Mouse (Mus musculus) kidney, adult 11 months (tissue): ENCODE measurements around the gene 1700025G04Rik.

Source experiments
- DNase-seq: peaks from one replicate; pipeline ENCODE4 v3.0.0; 2022

The 1700025G04Rik gene

GRCm38 (mm10) chr1:151955866-151956265 is 134.1 kb downstream of the 1700025G04Rik start:
- DNase-seq, result no peak

GRCm38 (mm10) chr1:151953563-151953962 is 136.4 kb downstream of the 1700025G04Rik start:
- peak; percentile 24 for DNase-seq

GRCm38 (mm10) chr1:151948065-151948464 is 141.9 kb downstream of the 1700025G04Rik start:
- DNase-seq, result no peak

- no peak for DNase-seq
Observed at GRCm38 (mm10) chr1:151947571-151947970, 142.4 kb downstream of the 1700025G04Rik start.

- no peak for DNase-seq
Observed at GRCm38 (mm10) chr1:151944457-151945223, 145.3 kb downstream of the 1700025G04Rik start.

- no peak for DNase-seq
Observed at GRCm38 (mm10) chr1:151943681-151944237, 146.2 kb downstream of the 1700025G04Rik start.

- no peak for DNase-seq
Observed at GRCm38 (mm10) chr1:151942972-151943654, 146.8 kb downstream of the 1700025G04Rik start.

GRCm38 (mm10) chr1:151939987-151940386 is 149.9 kb downstream of the 1700025G04Rik start:
- DNase-seq, result no peak

- DNase-seq, result no peak
Observed at GRCm38 (mm10) chr1:151939510-151939909, 150.4 kb downstream of the 1700025G04Rik start.

GRCm38 (mm10) chr1:151933605-151934004 is 156.3 kb downstream of the 1700025G04Rik start:
- no peak for DNase-seq

- DNase-seq, result no peak
Observed at GRCm38 (mm10) chr1:151926826-151927225, 163.1 kb downstream of the 1700025G04Rik start.

GRCm38 (mm10) chr1:151926141-151926540 is 163.8 kb downstream of the 1700025G04Rik start:
- DNase-seq, result no peak

- no peak for DNase-seq
Observed at GRCm38 (mm10) chr1:151925738-151926137, 164.2 kb downstream of the 1700025G04Rik start.

- DNase-seq, result no peak
Observed at GRCm38 (mm10) chr1:151918806-151919357, 171.0 kb downstream of the 1700025G04Rik start.

GRCm38 (mm10) chr1:151917736-151918135 is 172.2 kb downstream of the 1700025G04Rik start:
- no peak for DNase-seq

- DNase-seq, result no peak
Observed at GRCm38 (mm10) chr1:151914494-151914893, 175.4 kb downstream of the 1700025G04Rik start.

GRCm38 (mm10) chr1:151907014-151907413 is 182.9 kb downstream of the 1700025G04Rik start:
- no peak for DNase-seq

- no peak for DNase-seq
Observed at GRCm38 (mm10) chr1:151900706-151901360, 189.1 kb downstream of the 1700025G04Rik start.

GRCm38 (mm10) chr1:151899964-151900363 is 190.0 kb downstream of the 1700025G04Rik start:
- DNase-seq, result no peak

- DNase-seq, result no peak
Observed at GRCm38 (mm10) chr1:151895406-151895805, 194.5 kb downstream of the 1700025G04Rik start.

GRCm38 (mm10) chr1:151893976-151894375 is 195.9 kb downstream of the 1700025G04Rik start:
- DNase-seq, result no peak

- no peak for DNase-seq
Observed at GRCm38 (mm10) chr1:151892008-151892407, 197.9 kb downstream of the 1700025G04Rik start.

- DNase-seq, result no peak
Observed at GRCm38 (mm10) chr1:151891194-151891593, 198.7 kb downstream of the 1700025G04Rik start.
